Mouse (Mus musculus) left cerebral cortex, postnatal 25 days (tissue): ENCODE results near the gene Grin3b. TPM values are rescaled to one million over a fixed set of nuclear protein-coding genes. Genes with fewer than 3 reads are reported as not detected.

ENCODE experiments used
- DNase-seq, 2 experiments: peaks; one replicate each; pipeline ENCODE4 v3.0.0; 2022; ENCODE audit warnings: low spot score in 2 of 2, mixed read lengths in 1 of 2
- intact Hi-C: fragments of 180-260 bp; cut with DNase I; formaldehyde crosslinking; loops from one replicate; pipeline ENCODE4 v1.15.1; 2025
- total RNA-seq, 2 experiments: library from RNA; stranded (reverse); gene quantifications; 2 replicates each; pipeline ENCODE4 v1.2.3; 2021

Gene Grin3b
- total RNA-seq, 2 experiments from 2014 or later, result 0.14 to 0.23 TPM

GRCm38 (mm10) chr10:79959847-79960601 is 10.5 kb upstream of the Grin3b start, which contains the start of gene Wdr18:
Gene Wdr18 (plus strand): TSS chr10:79960152.
- intact Hi-C loops, result loop anchor here (2.0 to 5.0 kb wide), 2 partner anchors 23 to 68 kb away; partner anchors contain the start of gene Cfd
- peak; percentile 99 to 100 for DNase-seq

GRCm38 (mm10) chr10:79960671-79961294 is 9.7 kb upstream of the Grin3b start:
- intact Hi-C loops, result loop anchor here (2.0 kb wide), 1 partner anchor 22 kb away; no protein-coding TSS in a partner anchor
- DNase-seq, result no peak

GRCm38 (mm10) chr10:79964727-79965126 is 5.8 kb upstream of the Grin3b start:
- DNase-seq, result no peak
- intact Hi-C loops, result no loop called here

- intact Hi-C loops, result no loop called here
- DNase-seq, result no peak
Measured at GRCm38 (mm10) chr10:79965325-79965724, 5.2 kb upstream of the Grin3b start.

- intact Hi-C loops, result loop anchor here (2.0 kb wide), 1 partner anchor 14 kb away; no protein-coding TSS in a partner anchor
- DNase-seq, result no peak
Measured at GRCm38 (mm10) chr10:79966886-79967400, 3.6 kb upstream of the Grin3b start.

- intact Hi-C loops, result no loop called here
- DNase-seq, result no peak
Measured at GRCm38 (mm10) chr10:79968181-79968580, 2.3 kb upstream of the Grin3b start.

GRCm38 (mm10) chr10:79969124-79969568 is 1.4 kb upstream of the Grin3b start:
- intact Hi-C loops, result no loop called here

GRCm38 (mm10) chr10:79971183-79971497 is 625 bp downstream of the Grin3b start:
- intact Hi-C loops, result no loop called here
- DNase-seq, result no peak

More at GRCm38 (mm10) chr10:79969124-79969568, 1.4 kb upstream of the Grin3b start:
- no peak for DNase-seq

- no peak for DNase-seq
- intact Hi-C loops, result no loop called here
Measured at GRCm38 (mm10) chr10:79972831-79973230, 2.3 kb downstream of the Grin3b start.

- no peak for DNase-seq
- intact Hi-C loops, result no loop called here
Measured at GRCm38 (mm10) chr10:79974087-79974486, 3.6 kb downstream of the Grin3b start.

GRCm38 (mm10) chr10:79974668-79975067 is 4.2 kb downstream of the Grin3b start:
- intact Hi-C loops, result no loop called here
- no peak for DNase-seq

- no peak for DNase-seq
- intact Hi-C loops, result no loop called here
Measured at GRCm38 (mm10) chr10:79976071-79976721, 5.7 kb downstream of the Grin3b start.

- intact Hi-C loops, result no loop called here
- DNase-seq, result no peak
Measured at GRCm38 (mm10) chr10:79976722-79977107, 6.2 kb downstream of the Grin3b start.

GRCm38 (mm10) chr10:79977324-79977723 is 6.8 kb downstream of the Grin3b start:
- intact Hi-C loops, result no loop called here
- DNase-seq, result no peak

GRCm38 (mm10) chr10:79978061-79978460 is 7.5 kb downstream of the Grin3b start:
- intact Hi-C loops, result no loop called here
- DNase-seq, result no peak

- no peak for DNase-seq
- intact Hi-C loops, result loop anchor here (2.0 kb wide), 1 partner anchor 13 kb away; no protein-coding TSS in a partner anchor
Measured at GRCm38 (mm10) chr10:79979401-79980155, 9.1 kb downstream of the Grin3b start.

- intact Hi-C loops, result loop anchor here (2.0 kb wide), 1 partner anchor 22 kb away; the partner anchor contains the start of gene Wdr18
- no peak for DNase-seq
Measured at GRCm38 (mm10) chr10:79983205-79983604, 12.7 kb downstream of the Grin3b start.

- DNase-seq, result peak; percentile 63 to 64
- intact Hi-C loops, result loop anchor here (2.0 kb wide), 4 partner anchors 23 to 155 kb away; partner anchors contain the start of genes Atp5d, Polr2e, Stk11 and Wdr18
Measured at GRCm38 (mm10) chr10:79983670-79984069, 13.2 kb downstream of the Grin3b start.

GRCm38 (mm10) chr10:79984195-79984816 is 13.8 kb downstream of the Grin3b start, which contains the start of gene Tmem259:
Gene Tmem259 (minus strand): TSS chr10:79984330.
- intact Hi-C loops, result loop anchor here (2.0 kb wide), 3 partner anchors 54 to 154 kb away; partner anchors contain the start of genes Atp5d, Polr2e and Stk11
- peak; percentile 85 to 87 for DNase-seq
